22 mouse cellular contexts compared by ENCODE assay signal in the genomic region with DNA sequence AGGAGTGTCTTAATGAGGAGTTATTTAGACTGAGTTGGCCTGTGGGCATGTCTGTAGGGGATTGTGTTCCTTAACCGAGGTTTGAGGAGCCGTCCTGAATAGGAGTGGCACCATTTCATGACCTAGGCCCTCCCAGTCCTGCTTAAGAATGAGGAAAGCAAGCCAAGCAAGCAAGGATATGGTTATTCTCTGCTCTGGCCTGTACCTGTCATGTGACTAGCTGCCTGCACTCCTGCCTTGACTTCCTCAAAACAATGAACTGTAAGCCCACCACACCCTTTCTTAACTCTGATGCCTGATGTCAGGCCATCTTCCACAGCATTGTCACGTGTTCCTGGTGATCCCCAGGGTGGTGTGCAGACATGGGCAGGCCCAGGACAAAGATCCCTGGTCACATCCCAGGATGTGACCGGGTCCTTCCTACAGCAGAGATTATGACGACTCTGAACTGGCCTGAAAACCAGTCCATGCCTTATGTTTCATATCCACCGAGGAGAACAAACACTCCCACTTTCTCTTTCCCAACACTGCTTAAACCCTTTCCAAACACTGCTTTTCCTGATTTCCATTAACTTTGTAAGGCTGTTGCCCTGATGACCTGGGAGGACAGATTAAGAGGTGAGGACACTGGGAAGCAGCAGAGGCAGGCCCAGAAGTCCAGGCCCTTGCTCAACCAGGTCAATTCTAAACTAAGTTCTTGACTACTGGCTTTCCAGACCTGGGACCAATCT.
DNase-seq lines count a peak whose midpoint lies in the region; ATAC-seq and TF ChIP-seq lines count a peak whose summit lies in the region.
"Had no signal": no experiment of that assay in that cellular context is flagged by ENCODE, and none has a peak within 500 bp of the region (broad histone marks: within the 10 kb centered on the region; RNA-seq: fewer than 3 reads in every experiment).

No protein-coding gene starts in this region.

- peak; percentile 63 for ATAC-seq in lung, postnatal 0 days
- ATAC-seq in megakaryocyte progenitor cell, adult 5-6 weeks (replicated peaks; ENCODE audit: poor library complexity): peak; percentile 53
- ATAC-seq: inflammation-experienced regulatory T-cells, adult 6 months; midbrain, embryonic 16.5 days had no signal

- DNase-seq in heart, embryonic 10.5 days (ENCODE audit: low spot score): peak; percentile 68
- DNase-seq in heart, postnatal 10 days: no peak
- DNase-seq in lung, postnatal 0 days (ENCODE audit: low spot score): peak; percentile 23
- no peak for DNase-seq in lung, postnatal 14 days
- no peak for DNase-seq in T-cell, adult 2 months (ENCODE audit: low spot score)
- DNase-seq in urinary bladder, postnatal 36 days (ENCODE audit: low spot score in 2 of 2): no peak
- DNase-seq: adrenal gland, adult 2 months; cerebellum, adult 11 months; cerebellum, postnatal 36 days; kidney, postnatal 36 days; layer of hippocampus, adult 9-11 months; lung, embryonic 14.5 days; thymus, postnatal 14 days had no signal

- H3K27me3 ChIP-seq in heart, embryonic 10.5 days (ENCODE audit: insufficient read depth, poor library complexity, severe bottlenecking): no peaks in the 10 kb centered on the region
- no peaks in the 10 kb centered on the region for H3K27me3 ChIP-seq in lung, postnatal 0 days (replicated peaks; ENCODE audit: insufficient read depth, low read length)
- H3K27me3 ChIP-seq: CH12.LX; forebrain, embryonic 12.5 days; hindbrain, embryonic 13.5 days; limb, embryonic 13.5 days; stomach, embryonic 15.5 days had no signal

- TF ChIP-seq CTCF in lung, postnatal 0 days (IDR thresholded peaks at IDR 0.05): no peak
- TF ChIP-seq CTCF in bone marrow macrophage, adult 2 months (IDR thresholded peaks at IDR 0.05; ENCODE audit: low read depth, low read length): no peak

- TF ChIP-seq POLR2A in bone marrow macrophage, adult 2 months (IDR thresholded peaks at IDR 0.05; ENCODE audit: borderline replicate concordance, low read depth, low read length): no peak

- H3K4me2 ChIP-seq in lung, postnatal 0 days (replicated peaks; ENCODE audit: low read depth, low read length): no peak overlapping the region
- H3K4me2 ChIP-seq: forebrain, embryonic 12.5 days; hindbrain, embryonic 13.5 days; limb, embryonic 13.5 days; lung, embryonic 14.5 days; stomach, embryonic 15.5 days had no signal

- no peak overlapping the region for H3K9ac ChIP-seq in lung, postnatal 0 days (replicated peaks; ENCODE audit: low read depth)
- H3K9ac ChIP-seq: forebrain, embryonic 12.5 days; hindbrain, embryonic 13.5 days; limb, embryonic 13.5 days; lung, embryonic 14.5 days; stomach, embryonic 15.5 days had no signal

- intact Hi-C loops in heart, postnatal 10 days (cut with DNase I): no loop called here

- H3K36me3 ChIP-seq in heart, embryonic 10.5 days: no peaks in the 10 kb centered on the region
- no peaks in the 10 kb centered on the region for H3K36me3 ChIP-seq in lung, postnatal 0 days (ENCODE audit: insufficient read depth, low read length)
- H3K36me3 ChIP-seq: forebrain, embryonic 12.5 days; hindbrain, embryonic 13.5 days; limb, embryonic 13.5 days; stomach, embryonic 15.5 days had no signal

- no peaks in the 10 kb centered on the region for H3K9me3 ChIP-seq in heart, embryonic 10.5 days
- H3K9me3 ChIP-seq in lung, postnatal 0 days (ENCODE audit: low read length): no peaks in the 10 kb centered on the region
- H3K9me3 ChIP-seq: forebrain, embryonic 12.5 days; hindbrain, embryonic 13.5 days; limb, embryonic 13.5 days; stomach, embryonic 15.5 days had no signal

- no peak overlapping the region for H3K4me3 ChIP-seq in heart, embryonic 10.5 days
- H3K4me3 ChIP-seq in lung, postnatal 0 days (ENCODE audit: low read depth, low read length): no peak overlapping the region
- no peak overlapping the region for H3K4me3 ChIP-seq in bone marrow macrophage, adult 2 months (ENCODE audit: insufficient read depth, low read length)
- H3K4me3 ChIP-seq: forebrain, embryonic 12.5 days; hindbrain, embryonic 13.5 days; limb, embryonic 13.5 days; stomach, embryonic 15.5 days had no signal

- H3K4me1 ChIP-seq in heart, embryonic 10.5 days: no peaks in the 10 kb centered on the region
- H3K4me1 ChIP-seq in lung, postnatal 0 days (ENCODE audit: insufficient read depth, low read depth, low read length): no peaks in the 10 kb centered on the region
- H3K4me1 ChIP-seq in bone marrow macrophage, adult 2 months (ENCODE audit: control insufficient read depth, insufficient read depth, low read length): peaks cover 16% of the 10 kb centered on the region
- H3K4me1 ChIP-seq: forebrain, embryonic 12.5 days; hindbrain, embryonic 13.5 days; limb, embryonic 13.5 days; stomach, embryonic 15.5 days had no signal

- 69% methylated on average over 6 of the region's 6 CpGs for WGBS in heart, embryonic 10.5 days
- WGBS in lung, postnatal 0 days: 64% methylated on average over 6 of the region's 6 CpGs

- H3K27ac ChIP-seq in heart, embryonic 10.5 days: no peak overlapping the region
- H3K27ac ChIP-seq in lung, postnatal 0 days (ENCODE audit: low read length): no peak overlapping the region
- peak overlapping the region; percentile 29 for H3K27ac ChIP-seq in bone marrow macrophage, adult 2 months (ENCODE audit: insufficient read depth, low read depth, low read length)
- H3K27ac ChIP-seq: forebrain, embryonic 12.5 days; hindbrain, embryonic 13.5 days; limb, embryonic 13.5 days; stomach, embryonic 15.5 days had no signal

- no peak for TF ChIP-seq EP300 in lung, postnatal 0 days (IDR thresholded peaks at IDR 0.05)

Comparison
In these comparisons a context has a peak if more than half of its experiments do, and no peak if none do; other contexts are left out.
1. DNase-seq: peak in heart, embryonic 10.5 days (single experiment) and lung, postnatal 0 days (single experiment); none in heart, postnatal 10 days (0 of 2), lung, postnatal 14 days (single experiment), T-cell, adult 2 months (single experiment) and urinary bladder, postnatal 36 days (0 of 2).